Mouse (Mus musculus) midbrain, embryonic 13.5 days (tissue): ENCODE data around the gene Hibadh. TPM values are rescaled to one million over a fixed set of nuclear protein-coding genes. Genes with fewer than 3 reads are reported as not detected.

ENCODE experiments used
- ATAC-seq: fragments of 200-750 bp; cut with Nextera tagmentation; 2 replicates; pipeline ENCODE4 v1.8.0; 2017; ENCODE audit warnings: mild to moderate bottlenecking, moderate TSS enrichment, moderate library complexity
- H3K27ac ChIP-seq: fragments of 300-500 bp; sonication (generic); 2 replicates; pipeline ENCODE4 v1.5.1; 2015; ENCODE audit warnings: inconsistent platforms, mild to moderate bottlenecking, moderate library complexity
- H3K27me3 ChIP-seq: fragments of 300-500 bp; sonication (generic); 2 replicates; pipeline ENCODE4 v1.6.1; 2015; ENCODE audit warnings: mild to moderate bottlenecking, inconsistent platforms
- H3K36me3 ChIP-seq: fragments of 300-500 bp; sonication (generic); 2 replicates; pipeline ENCODE4 v1.6.1; 2015; ENCODE audit warnings: mild to moderate bottlenecking, inconsistent platforms
- H3K4me1 ChIP-seq: fragments of 300-500 bp; sonication (generic); replicated peaks from 2 replicates; pipeline ENCODE4 v1.6.1; 2015; ENCODE audit warnings: inconsistent platforms
- H3K4me2 ChIP-seq: fragments of 300-500 bp; sonication (generic); replicated peaks from 2 replicates; pipeline ENCODE4 v1.6.1; 2015; ENCODE audit warnings: moderate library complexity, mild to moderate bottlenecking, inconsistent platforms
- H3K4me3 ChIP-seq: fragments of 300-500 bp; sonication (generic); replicated peaks from 2 replicates; pipeline ENCODE4 v1.5.1; 2015; ENCODE audit warnings: mild to moderate bottlenecking, inconsistent platforms
- H3K9ac ChIP-seq: fragments of 300-500 bp; sonication (generic); replicated peaks from 2 replicates; pipeline ENCODE4 v1.6.1; 2015; ENCODE audit warnings: mild to moderate bottlenecking, inconsistent platforms
- H3K9me3 ChIP-seq: fragments of 300-500 bp; sonication (generic); 2 replicates; pipeline ENCODE4 v1.6.1; 2016; ENCODE audit warnings: mild to moderate bottlenecking, inconsistent platforms
- WGBS: fragments of 180-500 bp; shearing (Covaris S2); methylation state at CpG from one replicate; pipeline ENCODE4 v1.1.7; 2015; 5-methylcytosine and 5-hydroxymethylcytosine counted together
- polyA plus RNA-seq: library from polyadenylated mRNA; unstranded; fragments of >200 nt; fragmentation: Nextera tagmentation; extraction: Ambion mirVana; gene quantifications from 2 replicates; pipeline ENCODE4 v1.2.1, GENCODE M21; 2015

Gene Hibadh
- polyA plus RNA-seq, 1 experiment from 2014 or later: 55.0 TPM

DNA sequence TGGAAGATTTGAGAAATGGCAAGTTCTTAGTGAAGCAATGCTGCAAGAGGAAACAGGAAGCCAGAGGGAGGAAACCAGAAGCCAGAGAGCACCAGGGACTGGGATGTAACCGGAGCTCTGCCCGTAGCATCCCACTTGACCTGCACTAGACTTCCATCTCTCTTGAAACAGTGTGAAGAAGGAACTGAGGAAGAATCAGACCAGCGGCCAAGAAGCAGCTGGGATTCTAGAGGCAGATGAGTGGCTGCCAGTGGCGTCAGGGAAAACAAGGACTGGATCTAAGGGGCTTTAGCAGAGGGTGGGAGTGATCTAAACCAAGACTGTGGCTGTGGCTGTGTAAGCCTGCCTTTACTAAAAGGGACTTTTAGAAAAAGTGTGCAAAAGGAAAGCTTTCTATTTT lies 95.8 kb downstream of the Hibadh start:
- H3K4me3 ChIP-seq: no peak overlapping the region
- H3K9me3 ChIP-seq: no peaks in the 10 kb centered on the region
- H3K4me1 ChIP-seq: peaks cover 16% of the 10 kb centered on the region
- no peak overlapping the region for H3K4me2 ChIP-seq
- ATAC-seq: no peak
- peaks cover 17% of the 10 kb centered on the region for H3K36me3 ChIP-seq
- H3K27me3 ChIP-seq: no peaks in the 10 kb centered on the region
- no peak overlapping the region for H3K9ac ChIP-seq
- no peak overlapping the region for H3K27ac ChIP-seq
- WGBS: 61% methylated on average over 4 of the region's 4 CpGs

DNA sequence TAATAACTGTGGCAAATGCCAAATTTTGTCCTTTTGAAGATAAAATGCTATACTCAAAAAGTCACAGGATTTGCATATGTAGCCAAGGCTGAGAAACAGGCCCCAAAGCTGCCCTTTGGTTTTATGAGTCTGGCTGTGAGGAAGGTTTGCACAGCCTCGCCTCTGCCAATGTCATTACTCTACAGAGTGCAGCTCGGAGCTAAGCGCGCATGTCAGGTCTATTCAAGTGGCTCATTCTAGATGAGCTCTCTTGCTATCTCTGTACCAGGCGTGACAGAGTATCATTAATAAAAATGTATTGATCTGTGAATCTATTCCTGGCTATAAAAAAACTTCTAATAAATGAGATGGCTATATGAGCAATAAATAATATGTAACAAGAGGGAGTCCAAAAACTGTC lies 97.7 kb downstream of the Hibadh start:
- WGBS: 72% methylated on average over 5 of the region's 5 CpGs
- 0 out of 2 replicates have a peak, but pooled peaks cover 1% of the 10 kb centered on the region for H3K9me3 ChIP-seq
- H3K4me2 ChIP-seq: no peak overlapping the region
- no peak overlapping the region for H3K4me3 ChIP-seq
- no peak overlapping the region for H3K27ac ChIP-seq
- H3K9ac ChIP-seq: no peak overlapping the region
- ATAC-seq: no peak
- no peaks in the 10 kb centered on the region for H3K27me3 ChIP-seq
- peaks cover 17% of the 10 kb centered on the region for H3K4me1 ChIP-seq
- H3K36me3 ChIP-seq: peaks cover 18% of the 10 kb centered on the region

DNA sequence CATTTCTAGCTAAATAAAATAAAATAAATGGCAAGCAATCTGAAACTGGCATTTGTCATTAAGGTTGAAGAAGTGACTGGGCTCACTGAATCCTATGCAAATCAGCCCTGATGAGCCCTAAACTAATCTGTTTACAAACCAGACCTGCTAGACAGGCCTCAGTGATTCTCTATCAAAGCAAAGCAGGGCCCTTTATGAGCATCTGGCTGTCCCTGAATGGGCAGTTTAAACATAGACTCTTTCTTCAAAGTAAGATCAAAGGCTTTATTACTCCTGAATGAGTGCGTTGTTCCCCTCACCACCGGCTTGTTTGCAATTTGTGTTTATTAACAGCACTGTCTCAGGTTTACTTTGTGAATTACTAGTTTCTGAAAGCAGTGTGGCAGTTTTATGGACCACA lies 100.3 kb downstream of the Hibadh start:
- peaks cover 13% of the 10 kb centered on the region for H3K36me3 ChIP-seq
- H3K4me2 ChIP-seq: no peak overlapping the region
- no peak overlapping the region for H3K9ac ChIP-seq
- H3K27me3 ChIP-seq: no peaks in the 10 kb centered on the region
- peaks cover 17% of the 10 kb centered on the region for H3K4me1 ChIP-seq
- no peak for ATAC-seq
- H3K4me3 ChIP-seq: no peak overlapping the region
- no peak overlapping the region for H3K27ac ChIP-seq
- 13% methylated on average over 2 of the region's 2 CpGs for WGBS
- H3K9me3 ChIP-seq: peaks cover 11% of the 10 kb centered on the region; the same call in 1 of the 2 replicates

DNA sequence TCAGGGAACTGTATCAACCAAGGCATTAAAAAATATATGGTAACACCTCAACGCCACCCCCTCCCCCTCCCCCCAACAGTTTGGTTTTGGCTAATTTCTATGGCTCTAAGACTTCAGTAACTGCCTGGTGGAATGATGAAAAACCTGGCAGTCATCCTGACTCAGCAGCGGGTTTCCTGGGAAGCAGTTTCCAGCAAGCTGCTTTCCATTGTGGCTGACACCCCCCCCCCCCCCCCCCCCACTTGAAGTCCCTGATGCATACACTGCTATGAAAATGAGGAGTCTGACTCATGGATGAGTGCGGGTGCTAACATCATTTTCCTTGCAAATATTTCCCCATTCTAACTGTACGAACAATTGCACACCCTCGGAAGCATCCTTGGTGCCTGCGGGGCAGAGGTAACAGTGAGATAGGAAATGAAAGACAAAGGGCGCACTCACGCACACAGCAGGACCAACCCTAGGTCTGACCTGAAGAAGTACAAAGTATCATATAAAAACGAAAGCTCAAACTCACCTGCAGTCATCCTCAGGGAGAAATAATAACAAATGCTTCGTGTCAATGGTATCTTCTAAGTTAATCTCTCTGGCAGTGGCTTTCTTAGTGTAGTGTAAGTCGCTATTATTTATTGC lies 105.0 kb downstream of the Hibadh start:
- peaks cover 11% of the 10 kb centered on the region; the same call in 1 of the 2 replicates for H3K9me3 ChIP-seq
- H3K36me3 ChIP-seq: peaks cover 13% of the 10 kb centered on the region
- no peak overlapping the region for H3K4me2 ChIP-seq
- H3K4me1 ChIP-seq: peaks cover 9% of the 10 kb centered on the region
- no peak overlapping the region for H3K27ac ChIP-seq
- no peaks in the 10 kb centered on the region for H3K27me3 ChIP-seq
- no peak for ATAC-seq
- WGBS: 88% methylated on average over 11 of the region's 11 CpGs
- no peak overlapping the region for H3K4me3 ChIP-seq
- H3K9ac ChIP-seq: no peak overlapping the region

DNA sequence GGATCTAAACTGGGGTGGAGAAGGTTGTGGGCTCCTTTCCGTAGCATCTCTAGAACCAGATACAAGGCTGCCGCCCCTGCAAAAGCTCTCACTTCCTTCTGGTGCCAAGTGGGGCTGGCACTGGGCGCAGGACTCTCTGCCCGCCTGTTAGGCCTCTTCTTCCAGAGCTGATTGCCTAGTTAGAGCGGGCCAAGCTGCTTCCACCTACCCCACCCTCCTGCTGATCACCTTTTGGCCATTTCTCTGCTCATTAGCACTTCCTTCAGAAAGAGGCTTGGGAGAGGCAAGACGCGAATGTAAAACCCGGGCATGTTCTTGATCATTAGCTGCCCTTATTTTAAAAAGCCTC lies 108.1 kb downstream of the Hibadh start:
- H3K27ac ChIP-seq: no peak overlapping the region
- no peaks in the 10 kb centered on the region for H3K4me1 ChIP-seq
- H3K9me3 ChIP-seq: peaks cover 6% of the 10 kb centered on the region; the same call in 1 of the 2 replicates
- no peaks in the 10 kb centered on the region for H3K27me3 ChIP-seq
- 92% methylated on average over 8 of the region's 8 CpGs for WGBS
- ATAC-seq: no peak
- no peak overlapping the region for H3K4me2 ChIP-seq
- H3K4me3 ChIP-seq: no peak overlapping the region
- H3K9ac ChIP-seq: no peak overlapping the region
- H3K36me3 ChIP-seq: peaks cover 7% of the 10 kb centered on the region

DNA sequence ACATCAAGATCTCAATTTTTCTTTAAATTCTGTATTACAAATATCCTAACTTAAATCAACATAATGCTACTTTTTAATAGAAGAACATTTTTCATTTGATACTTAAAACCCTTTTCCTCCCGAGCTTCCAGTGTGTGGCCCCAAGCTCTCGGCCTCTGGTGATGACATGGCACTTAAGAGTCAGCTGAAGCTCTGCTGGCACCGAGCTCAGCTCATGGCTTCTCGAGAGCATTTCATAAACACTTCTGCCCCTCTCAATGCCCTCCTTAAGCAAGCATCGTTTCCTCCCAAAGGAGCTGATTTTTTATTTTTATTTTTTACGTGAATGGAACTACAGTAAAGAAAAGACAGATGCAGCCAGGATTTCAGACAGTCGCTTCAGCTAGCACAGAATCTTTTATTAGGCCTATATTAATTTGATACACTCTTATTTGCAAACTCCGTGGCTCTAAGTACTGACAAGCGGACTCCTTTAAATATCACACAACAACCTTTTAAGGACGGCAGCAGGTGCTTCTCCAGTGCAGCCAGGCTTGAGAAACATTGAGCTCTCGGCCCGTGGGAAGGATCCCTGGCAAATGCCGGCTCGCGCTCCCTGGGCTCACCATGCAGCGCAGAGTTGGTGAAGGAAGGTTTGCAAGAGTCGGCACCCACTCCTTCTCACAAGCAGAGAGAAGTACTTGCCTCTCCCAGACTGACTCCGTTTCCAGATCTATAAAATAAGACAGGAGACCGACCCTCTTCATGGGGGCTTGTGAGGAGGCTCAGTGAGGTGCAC lies 108.6 kb downstream of the Hibadh start:
- Histone ChIP-seq H3K4me1 (no peaks in the 10 kb centered on the region), H3K4me2 (no peak overlapping the region), H3K27ac (no peak overlapping the region), H3K4me3 (no peak overlapping the region), H3K36me3 (peaks cover 1% of the 10 kb centered on the region), H3K9ac (no peak overlapping the region), H3K9me3 (0 out of 2 replicates have a peak, but pooled peaks cover under 1% of the 10 kb centered on the region), H3K27me3 (no peaks in the 10 kb centered on the region)
- WGBS: 87% methylated on average over 19 of the region's 19 CpGs
- ATAC-seq: no peak

DNA sequence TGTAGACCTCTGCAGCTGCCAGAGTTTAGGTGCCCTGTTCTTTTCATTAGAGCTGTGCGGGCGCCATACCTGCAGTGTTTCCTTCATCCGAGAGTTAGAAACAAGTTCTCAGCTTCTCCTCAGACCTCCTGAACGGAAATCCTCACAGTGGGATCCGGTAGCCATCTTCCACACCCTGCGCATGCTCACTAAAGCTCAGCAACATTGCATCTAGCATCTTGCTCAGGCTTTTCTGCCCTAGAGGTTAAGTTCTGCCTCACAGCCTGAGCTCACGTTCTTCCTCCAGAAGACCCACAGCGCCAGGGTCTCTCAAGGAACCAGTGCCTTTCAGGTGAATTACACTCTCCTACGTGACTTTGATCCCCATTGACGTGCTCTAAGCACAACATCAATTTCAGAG lies 109.3 kb downstream of the Hibadh start:
- no peak overlapping the region for H3K4me2 ChIP-seq
- H3K27me3 ChIP-seq: no peaks in the 10 kb centered on the region
- H3K9ac ChIP-seq: no peak overlapping the region
- H3K36me3 ChIP-seq: no peaks in the 10 kb centered on the region
- H3K4me1 ChIP-seq: no peaks in the 10 kb centered on the region
- no peak for ATAC-seq
- H3K4me3 ChIP-seq: no peak overlapping the region
- H3K27ac ChIP-seq: no peak overlapping the region
- WGBS: 88% methylated on average over 10 of the region's 10 CpGs
- no peaks in the 10 kb centered on the region for H3K9me3 ChIP-seq

DNA sequence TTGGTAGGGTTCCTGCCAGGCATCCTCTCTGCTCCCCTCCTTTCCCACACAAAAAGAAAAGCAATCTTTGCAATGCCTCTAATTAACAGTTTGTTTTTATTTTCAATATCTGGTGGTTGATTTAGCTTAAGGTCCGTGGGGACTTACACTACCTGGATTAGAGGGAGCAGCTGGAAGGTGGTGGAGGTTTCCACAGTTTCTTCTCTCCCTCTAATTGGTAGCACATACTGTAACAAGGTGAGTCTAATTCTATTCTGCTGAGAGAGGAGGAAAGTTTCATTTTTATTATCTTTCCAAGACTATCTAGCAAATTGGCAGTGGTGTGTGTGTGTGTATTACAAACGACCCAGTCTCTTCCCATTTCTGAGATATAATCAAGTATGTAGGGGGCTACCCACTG lies 116.0 kb downstream of the Hibadh start:
- no peaks in the 10 kb centered on the region for H3K27me3 ChIP-seq
- no peak overlapping the region for H3K27ac ChIP-seq
- no peak overlapping the region for H3K4me2 ChIP-seq
- no peaks in the 10 kb centered on the region for H3K4me1 ChIP-seq
- WGBS: 63% methylated on average over 2 of the region's 2 CpGs
- H3K9ac ChIP-seq: no peak overlapping the region
- no peak for ATAC-seq
- H3K4me3 ChIP-seq: no peak overlapping the region
- no peaks in the 10 kb centered on the region for H3K36me3 ChIP-seq
- no peaks in the 10 kb centered on the region for H3K9me3 ChIP-seq

DNA sequence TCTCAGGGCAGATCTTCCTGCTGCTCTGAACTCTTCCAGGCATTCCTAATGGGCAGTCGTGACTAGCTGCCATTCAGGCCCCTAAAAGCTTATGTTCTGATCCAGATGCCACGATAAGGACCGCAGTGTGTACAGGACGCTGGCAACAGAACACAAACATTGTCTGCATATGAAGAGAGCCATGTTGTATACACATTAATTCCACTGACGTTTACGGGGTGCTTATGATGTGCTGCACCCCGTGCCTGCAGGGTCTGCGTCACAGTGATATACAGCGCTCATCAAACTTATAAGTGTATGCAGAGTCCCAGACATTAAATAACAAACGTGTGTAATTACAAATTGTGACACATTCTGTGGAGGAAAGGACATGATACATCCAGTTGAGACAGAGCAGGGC lies 121.5 kb downstream of the Hibadh start:
- Histone ChIP-seq H3K4me1 (no peaks in the 10 kb centered on the region), H3K4me2 (no peak overlapping the region), H3K27me3 (no peaks in the 10 kb centered on the region), H3K9me3 (no peaks in the 10 kb centered on the region), H3K9ac (no peak overlapping the region), H3K36me3 (no peaks in the 10 kb centered on the region), H3K27ac (no peak overlapping the region), H3K4me3 (no peak overlapping the region)
- 87% methylated on average over 10 of the region's 10 CpGs for WGBS
- no peak for ATAC-seq

DNA sequence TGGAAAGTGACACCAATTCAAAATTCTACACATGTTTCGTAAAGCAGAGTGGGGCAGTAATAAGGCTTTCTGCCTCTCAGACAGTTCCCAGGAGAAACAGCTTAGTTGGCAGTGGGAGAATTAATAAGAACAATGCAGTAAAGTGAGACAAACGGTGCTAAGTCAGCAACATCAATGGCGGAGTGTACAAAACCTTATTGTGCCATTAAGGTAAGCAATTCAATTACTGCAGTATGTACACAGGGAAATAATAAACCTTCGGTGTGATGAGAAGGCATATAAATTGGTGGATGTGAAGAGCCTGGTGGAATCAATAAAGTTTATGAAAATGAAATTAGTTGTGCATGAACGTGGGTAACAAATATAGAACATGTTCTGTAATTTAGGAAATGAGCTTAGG lies 122.9 kb downstream of the Hibadh start:
- ATAC-seq: no peak
- H3K9ac ChIP-seq: no peak overlapping the region
- no peaks in the 10 kb centered on the region for H3K36me3 ChIP-seq
- H3K4me2 ChIP-seq: no peak overlapping the region
- H3K4me1 ChIP-seq: no peaks in the 10 kb centered on the region
- 72% methylated on average over 5 of the region's 5 CpGs for WGBS
- no peak overlapping the region for H3K27ac ChIP-seq
- no peaks in the 10 kb centered on the region for H3K27me3 ChIP-seq
- no peak overlapping the region for H3K4me3 ChIP-seq
- no peaks in the 10 kb centered on the region for H3K9me3 ChIP-seq

DNA sequence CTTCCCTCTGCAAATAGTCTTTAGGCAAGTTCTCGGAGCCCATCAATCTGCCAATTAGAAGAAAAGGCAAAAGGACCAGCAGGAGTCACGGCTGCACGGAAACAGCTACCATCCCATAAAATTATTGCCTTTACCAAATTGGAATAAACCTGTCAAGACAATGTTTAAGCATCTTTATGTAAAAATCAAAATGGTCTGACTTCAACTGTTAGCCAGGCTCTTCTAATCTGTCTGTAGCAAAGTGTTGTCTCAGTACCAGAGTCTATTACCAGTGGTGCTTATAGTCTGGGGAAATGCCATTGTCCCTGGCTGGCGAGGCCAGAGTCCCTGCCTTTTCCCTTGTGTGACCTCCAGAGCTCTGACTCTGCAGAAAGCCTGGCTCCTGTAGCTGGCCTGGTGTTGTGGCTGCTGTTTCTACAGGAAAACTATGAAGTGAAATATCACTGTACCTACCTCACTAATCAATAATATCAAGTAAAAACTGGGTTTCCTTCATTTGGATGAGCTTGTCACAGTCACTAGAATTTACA lies 126.2 kb downstream of the Hibadh start:
- no peak overlapping the region for H3K27ac ChIP-seq
- H3K4me2 ChIP-seq: no peak overlapping the region
- 18% methylated on average over 4 of the region's 4 CpGs for WGBS
- no peaks in the 10 kb centered on the region for H3K4me1 ChIP-seq
- H3K27me3 ChIP-seq: no peaks in the 10 kb centered on the region
- no peak overlapping the region for H3K4me3 ChIP-seq
- ATAC-seq: no peak
- no peaks in the 10 kb centered on the region for H3K9me3 ChIP-seq
- no peak overlapping the region for H3K9ac ChIP-seq
- no peaks in the 10 kb centered on the region for H3K36me3 ChIP-seq

DNA sequence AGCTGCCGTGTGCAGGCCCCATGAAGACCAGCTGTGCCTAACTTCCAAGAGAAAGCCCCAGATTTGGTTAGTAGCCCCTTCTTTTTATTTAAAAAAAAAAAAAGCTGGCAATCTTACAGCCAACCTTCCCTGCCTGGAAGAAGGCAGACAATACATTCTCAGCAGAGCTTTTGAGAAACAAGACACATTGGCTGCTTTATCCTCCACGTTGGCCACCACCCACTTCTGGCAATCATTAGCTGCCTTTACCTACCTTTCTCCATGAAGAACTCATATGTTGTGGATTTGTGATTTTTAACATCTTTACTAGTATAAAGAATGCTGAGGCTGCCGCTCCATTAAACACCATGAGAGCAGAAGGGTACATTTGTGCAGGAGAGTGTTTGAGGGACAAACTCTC lies 131.4 kb downstream of the Hibadh start:
- no peak overlapping the region for H3K9ac ChIP-seq
- H3K27me3 ChIP-seq: no peaks in the 10 kb centered on the region
- ATAC-seq: no peak
- 0 out of 2 replicates have a peak, but pooled peaks cover 4% of the 10 kb centered on the region for H3K4me1 ChIP-seq
- 79% methylated on average over 3 of the region's 3 CpGs for WGBS
- H3K27ac ChIP-seq: no peak overlapping the region
- H3K9me3 ChIP-seq: no peaks in the 10 kb centered on the region
- H3K4me2 ChIP-seq: no peak overlapping the region
- no peaks in the 10 kb centered on the region for H3K36me3 ChIP-seq
- no peak overlapping the region for H3K4me3 ChIP-seq
